Mouse (Mus musculus) erythroblast, embryonic 14.5 days (primary cell): ENCODE results near the gene Spef1.

Experiments
- GATA1 ChIP-seq: IDR thresholded peaks from 2 replicates; pipeline ENCODE4 v1.6.1; 2012; ENCODE audit warnings: low read length, inconsistent platforms, mixed read lengths
- TAL1 ChIP-seq: IDR thresholded peaks from 3 replicates; pipeline ENCODE4 v1.6.1; 2012; ENCODE audit warnings: low read length, inconsistent platforms, mixed read lengths

GRCm38 (mm10) chr2:131128211-131128610 lies 58.9 kb downstream of the Spef1 start:
- TF ChIP-seq GATA1 (no peak), TAL1 (no peak)
